Mouse (Mus musculus) brain, embryonic 14.5 days (tissue): Measurements from ENCODE around the gene Grm3. TPM values are rescaled to one million over a fixed set of nuclear protein-coding genes. Genes with fewer than 3 reads are reported as not detected.

Source experiments
- DNase-seq: peaks from one replicate; pipeline ENCODE4 v3.0.0-alpha.2; 2011; ENCODE audit warnings: low read depth
- CTCF ChIP-seq: fragments of 200-500 bp; IDR thresholded peaks from 2 replicates; pipeline ENCODE4 v1.5.1; 2012; ENCODE audit warnings: inconsistent platforms, mild to moderate bottlenecking, moderate library complexity, borderline replicate concordance; ENCODE audit not compliant: insufficient read depth, insufficient read length; ENCODE audit errors: extremely low read depth
- POLR2A ChIP-seq: fragments of 200-500 bp; IDR thresholded peaks from 2 replicates; pipeline ENCODE4 v1.6.1; 2012; ENCODE audit warnings: mild to moderate bottlenecking, inconsistent platforms, borderline replicate concordance; ENCODE audit not compliant: poor library complexity, insufficient read depth, insufficient read length, severe bottlenecking; ENCODE audit errors: extremely low read depth
- polyA plus RNA-seq: library from polyadenylated mRNA; depleted of rRNA; stranded (reverse); fragments of >200 nt; gene quantifications from 2 replicates; pipeline ENCODE4 v1.2.3, GENCODE M21; 2012

Gene Grm3
- polyA plus RNA-seq, 1 experiment, result 12.1 TPM

DNA sequence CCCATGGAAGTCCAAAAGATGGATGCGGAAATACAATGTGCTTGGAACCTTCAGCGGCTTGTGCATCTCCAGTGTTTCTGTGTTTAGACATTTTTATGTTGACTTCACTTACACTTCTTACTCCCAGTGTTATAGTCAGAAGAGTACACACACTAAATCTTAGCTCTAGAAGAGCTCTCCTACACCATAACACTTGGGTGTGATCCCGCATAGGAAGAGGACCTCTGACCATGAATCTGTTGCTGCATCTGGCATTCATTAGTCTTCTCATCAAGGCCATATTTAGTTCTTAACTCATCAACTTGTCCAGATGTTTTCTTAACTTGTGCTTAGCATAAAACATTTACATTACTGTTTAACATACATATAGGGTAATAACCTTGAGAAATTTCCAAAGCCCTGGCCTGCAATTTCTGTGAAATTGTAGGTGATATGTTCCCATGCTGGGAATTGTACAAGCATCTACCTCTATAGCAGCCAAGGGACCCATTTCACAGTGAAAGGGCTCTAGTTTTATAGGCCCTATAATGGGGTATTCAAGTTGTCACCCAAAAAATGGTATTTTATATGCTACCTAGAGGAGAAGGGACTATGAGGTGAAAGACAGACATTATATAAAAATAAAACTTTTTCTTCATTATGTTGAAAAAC is 103.4 kb downstream of the Grm3 start:
- no peak for DNase-seq

DNA sequence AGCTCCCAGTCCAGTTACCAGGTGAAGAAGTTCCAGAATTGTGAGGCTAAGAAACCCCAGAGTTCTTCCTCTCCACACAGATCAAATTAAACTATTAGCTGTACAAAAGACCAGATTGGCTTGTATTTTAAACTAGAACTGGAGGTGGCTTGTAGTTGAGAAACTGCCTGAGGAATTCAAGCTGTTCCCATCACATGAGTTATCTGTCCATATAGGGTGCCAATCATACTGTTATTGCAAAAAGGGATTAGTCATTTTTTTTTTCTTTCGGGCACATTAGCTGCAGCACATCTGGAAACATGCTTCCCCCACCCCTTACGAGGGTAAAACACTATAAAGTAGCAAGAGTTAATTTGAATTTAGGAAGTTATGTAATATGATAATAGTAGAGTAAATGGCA is 145.9 kb downstream of the Grm3 start:
- no peak for DNase-seq
- TF ChIP-seq POLR2A (no peak), CTCF (no peak)

More for the DNA sequence above, 103.4 kb downstream of the Grm3 start:
- no peak for TF ChIP-seq POLR2A
- no peak for TF ChIP-seq CTCF

DNA sequence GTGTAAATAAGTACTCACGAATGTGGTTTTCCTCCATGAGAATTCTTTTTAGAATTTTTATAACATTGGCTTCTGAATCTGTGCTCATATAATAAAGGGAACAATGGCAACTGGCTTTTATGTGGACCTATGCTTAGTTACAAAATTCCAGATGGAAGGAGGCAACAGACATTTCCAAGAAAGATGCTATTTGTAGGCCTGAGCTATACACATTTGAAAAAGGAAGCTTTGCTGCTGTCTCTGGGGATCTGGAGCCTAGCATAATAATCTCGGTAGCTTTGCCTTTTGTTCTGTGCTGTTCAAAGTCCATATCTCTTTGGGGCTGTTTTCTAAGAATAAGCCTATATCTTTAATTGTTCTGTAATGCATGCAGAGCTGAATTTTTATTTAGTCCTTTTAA is 146.4 kb downstream of the Grm3 start:
- TF ChIP-seq POLR2A (no peak), CTCF (no peak)
- DNase-seq, result no peak

DNA sequence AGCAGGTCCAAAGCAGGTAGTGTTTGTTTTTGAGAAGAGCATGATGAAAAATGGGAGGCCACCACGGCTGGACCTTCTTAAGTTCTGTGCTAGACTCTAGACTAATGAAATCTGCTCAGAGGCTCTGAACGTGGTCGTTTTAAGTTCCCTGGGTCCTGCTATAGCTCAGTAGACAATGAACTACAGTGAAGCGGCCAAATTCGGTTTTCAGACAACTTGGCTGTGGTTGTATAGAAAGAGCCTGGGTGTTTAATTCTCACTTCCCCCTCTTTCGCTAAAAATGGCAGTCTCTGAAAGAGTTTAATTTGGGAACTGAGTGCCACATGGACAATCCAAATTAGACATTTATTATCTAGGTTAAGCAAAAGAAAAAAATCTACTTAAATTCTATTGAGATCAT is 154.0 kb downstream of the Grm3 start:
- DNase-seq, result peak; percentile 77
- TF ChIP-seq CTCF (no peak), POLR2A (no peak)

DNA sequence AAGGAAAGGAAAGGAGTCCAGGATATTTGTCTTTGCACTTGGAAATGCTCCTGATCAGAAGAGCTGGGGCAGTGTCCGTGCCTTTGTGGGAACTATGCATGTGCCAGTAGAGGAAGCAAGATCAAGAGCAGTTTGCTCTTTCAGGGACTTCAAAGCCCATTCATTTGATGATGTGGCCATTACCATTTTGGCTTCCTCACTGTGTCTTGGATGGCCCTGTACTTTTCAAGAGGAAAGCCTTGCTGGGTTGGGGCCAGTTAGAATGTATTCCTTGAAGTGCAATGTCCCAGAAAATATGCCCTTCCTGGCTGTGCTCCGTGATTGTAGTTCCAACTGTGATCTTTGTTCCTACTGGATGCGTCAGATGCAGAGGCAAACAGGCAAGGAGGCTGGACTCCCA is 167.3 kb downstream of the Grm3 start:
- peak; percentile 78 for DNase-seq
- TF ChIP-seq CTCF, result no peak
- TF ChIP-seq POLR2A, result no peak

DNA sequence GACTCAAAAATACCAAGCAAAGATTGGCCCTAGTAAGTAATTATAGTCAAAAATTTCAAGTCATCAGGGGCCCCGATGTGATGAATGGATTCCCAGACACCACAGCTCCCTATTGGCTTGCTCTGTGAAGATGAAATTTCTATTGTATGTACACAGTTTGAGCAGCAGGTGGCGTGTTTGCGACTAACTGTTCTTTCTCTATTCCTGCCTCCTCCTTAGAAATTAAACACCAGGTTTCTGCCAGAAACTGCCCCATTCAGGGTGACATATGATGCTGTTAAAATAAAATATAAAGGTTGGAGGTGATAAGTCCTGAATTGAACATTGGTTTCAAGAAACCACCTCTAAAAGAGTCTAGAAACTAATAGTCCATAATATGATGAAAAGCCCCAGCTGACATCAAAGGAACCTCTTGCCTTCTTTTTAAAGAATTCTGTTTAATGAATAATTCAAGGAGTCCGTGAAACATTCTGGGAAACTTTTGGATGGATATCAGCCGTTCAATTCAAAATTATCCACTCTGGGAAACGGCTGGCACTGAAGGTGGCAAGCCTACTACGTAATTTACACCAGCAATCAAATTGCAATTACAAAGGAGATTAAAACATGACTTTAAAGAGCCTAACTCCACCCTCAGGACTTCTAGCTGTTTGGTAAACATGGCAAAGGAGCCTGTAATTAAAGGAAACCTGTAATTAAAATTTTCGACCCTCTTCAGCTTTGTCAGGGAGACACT is 184.0 kb downstream of the Grm3 start:
- TF ChIP-seq POLR2A (no peak), CTCF (peak; percentile 44; the same call in 1 of the 2 replicates)
- DNase-seq, result peak; percentile 78

DNA sequence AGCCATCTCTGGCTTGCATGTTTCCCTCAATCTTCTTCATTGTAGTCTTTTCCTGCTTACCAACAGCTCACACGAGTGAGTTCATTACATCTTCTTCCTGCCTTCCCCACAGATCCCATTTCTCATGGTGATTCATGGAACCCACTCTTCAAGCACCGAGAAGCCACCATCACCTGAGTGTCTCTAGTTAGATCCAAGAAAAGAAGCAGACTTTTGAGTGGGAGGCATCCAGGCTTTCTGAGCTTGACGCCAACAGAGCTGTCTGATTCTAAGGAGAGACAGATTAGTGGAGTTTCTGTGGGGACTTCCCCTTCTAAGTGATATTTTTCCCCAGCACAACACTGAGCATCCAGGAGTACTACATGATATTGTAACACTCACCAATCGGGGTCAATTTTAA is 199.5 kb downstream of the Grm3 start:
- DNase-seq, result no peak
- TF ChIP-seq POLR2A (no peak), CTCF (no peak)

DNA sequence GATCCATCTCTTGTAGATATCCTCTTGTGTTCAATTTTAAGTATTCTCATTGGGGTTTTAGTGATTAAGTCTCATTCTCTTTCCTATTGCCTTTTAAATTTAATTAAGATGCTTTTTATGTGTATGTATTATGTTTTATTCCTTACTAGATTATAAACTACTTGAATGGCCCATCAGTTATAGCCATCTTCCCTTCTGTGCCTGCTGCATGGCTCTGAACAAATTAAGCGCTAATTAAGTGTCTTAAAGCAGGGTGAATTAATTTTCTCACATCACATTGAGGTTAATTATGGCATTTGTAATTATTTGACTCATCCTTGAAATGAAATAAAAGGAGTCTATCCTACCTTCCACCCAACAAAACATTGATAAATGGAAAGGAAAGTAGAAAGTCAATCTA is 213.9 kb downstream of the Grm3 start:
- TF ChIP-seq POLR2A (no peak), CTCF (no peak)
- no peak for DNase-seq

DNA sequence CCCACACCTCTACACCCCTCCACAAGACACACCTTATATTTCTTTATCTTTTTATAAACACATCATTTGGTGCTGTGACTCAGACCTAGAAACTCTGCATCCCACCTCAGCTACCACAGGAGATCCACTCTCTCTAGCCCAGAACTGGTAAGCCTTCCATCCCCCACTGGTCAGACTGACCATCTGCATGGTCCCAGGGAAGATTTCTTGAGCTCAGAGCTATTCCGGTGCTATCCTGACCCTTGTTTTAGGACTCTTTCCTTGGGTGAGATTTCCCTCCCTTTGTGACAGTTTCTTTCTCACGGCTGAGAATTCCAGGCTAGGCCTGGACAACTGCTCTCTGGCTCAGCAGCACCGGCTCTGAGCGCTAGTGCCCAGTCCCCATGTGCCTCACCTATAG is 227.7 kb downstream of the Grm3 start:
- TF ChIP-seq CTCF (no peak), POLR2A (no peak)
- DNase-seq, result no peak

DNA sequence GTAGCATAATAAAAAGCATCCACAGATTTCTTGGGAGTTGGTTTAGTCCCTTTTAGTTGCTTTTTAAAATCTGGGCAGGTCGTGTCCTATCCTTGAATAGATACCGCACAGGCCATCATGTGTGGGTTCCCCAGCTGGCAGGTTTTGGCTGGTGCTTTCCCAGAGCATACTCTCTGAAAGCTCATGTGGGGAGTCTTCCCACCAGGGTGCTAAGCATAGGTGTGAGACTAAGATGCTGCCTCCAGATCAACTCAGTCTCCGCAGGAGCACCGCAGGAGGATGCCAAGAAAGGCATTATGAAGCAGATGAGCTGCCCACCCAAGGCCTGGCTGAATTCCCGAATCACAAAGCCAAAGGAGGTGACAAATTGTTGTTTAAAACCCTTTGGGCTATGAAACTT is 229.5 kb downstream of the Grm3 start:
- DNase-seq, result peak; percentile 17
- TF ChIP-seq CTCF (no peak), POLR2A (no peak)

DNA sequence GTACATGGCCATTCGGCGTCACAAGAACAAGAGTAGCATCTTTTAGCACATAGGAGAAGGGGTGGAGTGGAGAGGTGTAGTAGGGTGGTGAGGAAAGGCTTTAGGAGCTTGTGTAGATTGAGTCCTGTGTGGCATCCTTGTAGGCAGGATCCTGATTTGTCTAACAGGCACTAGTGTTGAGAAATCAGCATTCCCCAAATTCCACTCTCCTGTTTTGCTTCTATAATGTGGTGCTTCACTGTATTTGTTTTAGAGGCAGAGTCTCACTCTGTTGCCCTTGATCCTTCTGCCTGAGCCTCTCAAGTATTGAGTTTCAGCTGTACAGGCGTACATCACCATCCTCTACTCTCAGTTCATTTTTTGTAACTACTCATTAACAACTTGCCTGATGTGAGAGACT is 247.4 kb downstream of the Grm3 start:
- DNase-seq, result no peak
- TF ChIP-seq CTCF, result no peak
- TF ChIP-seq POLR2A, result no peak

DNA sequence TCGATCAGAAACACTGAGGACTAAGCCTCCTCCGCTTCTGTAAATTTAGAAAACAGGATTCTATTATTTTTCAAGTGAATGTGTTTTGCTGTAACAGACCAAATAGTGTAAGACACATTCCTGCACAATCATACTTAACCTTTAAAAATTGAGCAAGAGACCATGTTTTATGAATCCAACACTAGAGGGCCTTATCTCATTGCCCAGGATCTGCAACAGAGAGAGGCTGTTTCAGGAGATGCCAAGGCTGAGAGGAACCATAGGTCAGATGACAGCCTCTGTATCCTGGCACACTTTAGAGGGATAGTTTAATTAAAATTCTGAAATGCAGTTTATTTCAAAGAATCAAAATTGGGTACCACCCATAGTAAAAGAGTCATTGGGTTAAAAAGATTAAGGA is 271.7 kb downstream of the Grm3 start:
- peak; percentile 19 for DNase-seq
- TF ChIP-seq CTCF (peak; percentile 11; the same call in 1 of the 2 replicates), POLR2A (no peak)
